Mouse (Mus musculus): ENCODE data around the gene H2afx. TPM values are rescaled to one million over a fixed set of nuclear protein-coding genes. Genes with fewer than 3 reads are reported as not detected.

Gene H2afx
- polyA plus RNA-seq, 1 experiment from 2014 or later = 346 TPM

GRCm38 (mm10) chr9:44342173-44342572, 7.7 kb downstream of the H2afx start:
- H3K9ac ChIP-seq (ENCODE audit: low read depth, low read length) = no peak overlapping the region
- 87% methylated on average over 3 of the region's 3 CpGs for WGBS
- peaks cover 4% of the 10 kb centered on the region; the same call in 1 of the 2 replicates for H3K4me1 ChIP-seq (replicated peaks; ENCODE audit: control insufficient read depth, insufficient read depth, low read length)
- DNase-seq (ENCODE audit: low spot score) = no peak
- no peak for ATAC-seq (ENCODE audit: low FRiP score)
- peaks cover 4% of the 10 kb centered on the region; the same call in 1 of the 2 replicates for H3K36me3 ChIP-seq (ENCODE audit: control insufficient read depth, insufficient read depth, low read length)
- H3K27ac ChIP-seq (ENCODE audit: low read depth, low read length) = 0 out of 2 replicates have a peak overlapping the region, but pooled peaks have one; percentile 6
- H3K9me3 ChIP-seq (ENCODE audit: control insufficient read depth, low read length) = no peaks in the 10 kb centered on the region
- H3K4me3 ChIP-seq (ENCODE audit: low read depth, low read length) = peak overlapping the region; percentile 12; the same call in 1 of the 2 replicates
- H3K4me2 ChIP-seq (replicated peaks; ENCODE audit: low read depth, low read length) = no peak overlapping the region
- H3K27me3 ChIP-seq (ENCODE audit: control insufficient read depth, insufficient read depth, low read length) = no peaks in the 10 kb centered on the region

- Histone ChIP-seq H3K4me1 (replicated peaks; ENCODE audit: control insufficient read depth, insufficient read depth, low read length) (peaks cover 4% of the 10 kb centered on the region; the same call in 1 of the 2 replicates), H3K4me2 (replicated peaks; ENCODE audit: low read depth, low read length) (no peak overlapping the region), H3K4me3 (ENCODE audit: low read depth, low read length) (no peak overlapping the region), H3K9ac (ENCODE audit: low read depth, low read length) (no peak overlapping the region), H3K27ac (ENCODE audit: low read depth, low read length) (0 out of 2 replicates have a peak overlapping the region, but pooled peaks have one; percentile 6), H3K27me3 (ENCODE audit: control insufficient read depth, insufficient read depth, low read length) (no peaks in the 10 kb centered on the region), H3K9me3 (ENCODE audit: control insufficient read depth, low read length) (no peaks in the 10 kb centered on the region), H3K36me3 (ENCODE audit: control insufficient read depth, insufficient read depth, low read length) (peaks cover 4% of the 10 kb centered on the region; the same call in 1 of the 2 replicates)
- 95% methylated on average over 1 of the region's 1 CpGs for WGBS
- no peak for ATAC-seq (ENCODE audit: low FRiP score)
- DNase-seq (ENCODE audit: low spot score) = no peak
Measured at GRCm38 (mm10) chr9:44342605-44343004, 8.1 kb downstream of the H2afx start.

GRCm38 (mm10) chr9:44343290-44343689, 8.8 kb downstream of the H2afx start:
- H3K4me3 ChIP-seq (ENCODE audit: low read depth, low read length) = peak overlapping the region; percentile 75
- H3K4me2 ChIP-seq (replicated peaks; ENCODE audit: low read depth, low read length) = peak overlapping the region; percentile 45
- H3K9ac ChIP-seq (ENCODE audit: low read depth, low read length) = peak overlapping the region; percentile 78
- ATAC-seq (ENCODE audit: low FRiP score) (peak; percentile 15; the same call in 1 of the 2 replicates), DNase-seq (ENCODE audit: low spot score) (no peak)
- H3K27me3 ChIP-seq (ENCODE audit: control insufficient read depth, insufficient read depth, low read length) = no peaks in the 10 kb centered on the region
- H3K27ac ChIP-seq (ENCODE audit: low read depth, low read length) = peak overlapping the region; percentile 98
- peaks cover 4% of the 10 kb centered on the region; the same call in 1 of the 2 replicates for H3K4me1 ChIP-seq (replicated peaks; ENCODE audit: control insufficient read depth, insufficient read depth, low read length)
- H3K36me3 ChIP-seq (ENCODE audit: control insufficient read depth, insufficient read depth, low read length) = peaks cover 4% of the 10 kb centered on the region; the same call in 1 of the 2 replicates
- H3K9me3 ChIP-seq (ENCODE audit: control insufficient read depth, low read length) = no peaks in the 10 kb centered on the region
- WGBS = 15% methylated on average over 6 of the region's 6 CpGs

GRCm38 (mm10) chr9:44343781-44344421, 9.4 kb downstream of the H2afx start, which contains the start of gene Hmbs:
TSS of gene Hmbs (minus strand) at chr9:44344228.
- Histone ChIP-seq H3K9me3 (ENCODE audit: control insufficient read depth, low read length) (no peaks in the 10 kb centered on the region), H3K36me3 (ENCODE audit: control insufficient read depth, insufficient read depth, low read length) (peaks cover 9% of the 10 kb centered on the region), H3K27me3 (ENCODE audit: control insufficient read depth, insufficient read depth, low read length) (no peaks in the 10 kb centered on the region), H3K4me1 (replicated peaks; ENCODE audit: control insufficient read depth, insufficient read depth, low read length) (peaks cover 4% of the 10 kb centered on the region; the same call in 1 of the 2 replicates), H3K4me3 (ENCODE audit: low read depth, low read length) (peak within 1 kb of the TSS; percentile 75), H3K27ac (ENCODE audit: low read depth, low read length) (peak within 1 kb of the TSS; percentile 98), H3K9ac (ENCODE audit: low read depth, low read length) (peak within 1 kb of the TSS; percentile 78), H3K4me2 (replicated peaks; ENCODE audit: low read depth, low read length) (peak within 1 kb of the TSS; percentile 45)
- ATAC-seq (ENCODE audit: low FRiP score) (peak; percentile 97), DNase-seq (ENCODE audit: low spot score) (peak; percentile 91)
- under 1% methylated on average over 39 of the region's 39 CpGs for WGBS

GRCm38 (mm10) chr9:44345570-44346433, 11.3 kb downstream of the H2afx start:
- Histone ChIP-seq H3K9ac (ENCODE audit: low read depth, low read length) (no peak overlapping the region), H3K9me3 (ENCODE audit: control insufficient read depth, low read length) (no peaks in the 10 kb centered on the region), H3K27me3 (ENCODE audit: control insufficient read depth, insufficient read depth, low read length) (no peaks in the 10 kb centered on the region), H3K4me2 (replicated peaks; ENCODE audit: low read depth, low read length) (no peak overlapping the region), H3K4me3 (ENCODE audit: low read depth, low read length) (no peak overlapping the region), H3K27ac (ENCODE audit: low read depth, low read length) (no peak overlapping the region), H3K4me1 (replicated peaks; ENCODE audit: control insufficient read depth, insufficient read depth, low read length) (peaks cover 4% of the 10 kb centered on the region; the same call in 1 of the 2 replicates), H3K36me3 (ENCODE audit: control insufficient read depth, insufficient read depth, low read length) (peaks cover 14% of the 10 kb centered on the region)
- WGBS = 92% methylated on average over 5 of the region's 6 CpGs
- DNase-seq (ENCODE audit: low spot score) (no peak), ATAC-seq (ENCODE audit: low FRiP score) (no peak)

- Histone ChIP-seq H3K4me1 (replicated peaks; ENCODE audit: control insufficient read depth, insufficient read depth, low read length) (peaks cover 4% of the 10 kb centered on the region; the same call in 1 of the 2 replicates), H3K4me2 (replicated peaks; ENCODE audit: low read depth, low read length) (no peak overlapping the region), H3K4me3 (ENCODE audit: low read depth, low read length) (no peak overlapping the region), H3K27me3 (ENCODE audit: control insufficient read depth, insufficient read depth, low read length) (no peaks in the 10 kb centered on the region), H3K36me3 (ENCODE audit: control insufficient read depth, insufficient read depth, low read length) (peaks cover 16% of the 10 kb centered on the region), H3K9me3 (ENCODE audit: control insufficient read depth, low read length) (no peaks in the 10 kb centered on the region), H3K27ac (ENCODE audit: low read depth, low read length) (no peak overlapping the region), H3K9ac (ENCODE audit: low read depth, low read length) (no peak overlapping the region)
- DNase-seq (ENCODE audit: low spot score) (no peak), ATAC-seq (ENCODE audit: low FRiP score) (no peak)
- WGBS = 94% methylated on average over 9 of the region's 9 CpGs
Measured at GRCm38 (mm10) chr9:44347166-44347565, 12.7 kb downstream of the H2afx start.

- H3K9ac ChIP-seq (ENCODE audit: low read depth, low read length) = no peak overlapping the region
- WGBS = 93% methylated on average over 4 of the region's 4 CpGs
- H3K36me3 ChIP-seq (ENCODE audit: control insufficient read depth, insufficient read depth, low read length) = peaks cover 17% of the 10 kb centered on the region
- H3K27me3 ChIP-seq (ENCODE audit: control insufficient read depth, insufficient read depth, low read length) = no peaks in the 10 kb centered on the region
- DNase-seq (ENCODE audit: low spot score) (no peak), ATAC-seq (ENCODE audit: low FRiP score) (no peak)
- H3K9me3 ChIP-seq (ENCODE audit: control insufficient read depth, low read length) = no peaks in the 10 kb centered on the region
- no peak overlapping the region for H3K27ac ChIP-seq (ENCODE audit: low read depth, low read length)
- H3K4me3 ChIP-seq (ENCODE audit: low read depth, low read length) = no peak overlapping the region
- no peak overlapping the region for H3K4me2 ChIP-seq (replicated peaks; ENCODE audit: low read depth, low read length)
- H3K4me1 ChIP-seq (replicated peaks; ENCODE audit: control insufficient read depth, insufficient read depth, low read length) = peaks cover 4% of the 10 kb centered on the region; the same call in 1 of the 2 replicates
Measured at GRCm38 (mm10) chr9:44347621-44348020, 13.1 kb downstream of the H2afx start.

- peaks cover 24% of the 10 kb centered on the region for H3K36me3 ChIP-seq (ENCODE audit: control insufficient read depth, insufficient read depth, low read length)
Measured at GRCm38 (mm10) chr9:44348546-44348945, 14.1 kb downstream of the H2afx start.

More at GRCm38 (mm10) chr9:44348546-44348945, 14.1 kb downstream of the H2afx start:
- Histone ChIP-seq H3K9ac (ENCODE audit: low read depth, low read length) (no peak overlapping the region), H3K4me2 (replicated peaks; ENCODE audit: low read depth, low read length) (no peak overlapping the region), H3K9me3 (ENCODE audit: control insufficient read depth, low read length) (no peaks in the 10 kb centered on the region), H3K4me1 (replicated peaks; ENCODE audit: control insufficient read depth, insufficient read depth, low read length) (no peaks in the 10 kb centered on the region), H3K27ac (ENCODE audit: low read depth, low read length) (no peak overlapping the region), H3K4me3 (ENCODE audit: low read depth, low read length) (no peak overlapping the region), H3K27me3 (ENCODE audit: control insufficient read depth, insufficient read depth, low read length) (no peaks in the 10 kb centered on the region)
- ATAC-seq (ENCODE audit: low FRiP score) (no peak), DNase-seq (ENCODE audit: low spot score) (no peak)
- over 99% methylated on average over 4 of the region's 4 CpGs for WGBS

Measured in hindbrain, embryonic 11.5 days (tissue).